Mouse (Mus musculus): ENCODE measurements around the gene Olfr8.
"Not testable (repeated sequence)": the region's sequence is repeated elsewhere in the genome, so short reads cannot be mapped to it uniquely, and the experiment has no call there.

Olfr8 gene

GRCm38 (mm10) chr10:78950336-78950735 lies at the start of gene Olfr8:
Gene Olfr8 (plus strand): TSS chr10:78950636.
- DNase-seq (ENCODE audit: low read depth): not testable (repeated sequence)

GRCm38 (mm10) chr10:78912871-78913270 lies 37.6 kb upstream of the Olfr8 start, which contains the start of gene Olfr1354:
Gene Olfr1354 (plus strand): TSS chr10:78913171.
- DNase-seq (ENCODE audit: low read depth): not testable (repeated sequence)

GRCm38 (mm10) chr10:78963009-78963408 lies 12.6 kb downstream of the Olfr8 start, which contains the start of gene Olfr1353:
Gene Olfr1353 (plus strand): TSS chr10:78963309.
- DNase-seq (ENCODE audit: low read depth): not testable (repeated sequence)

GRCm38 (mm10) chr10:78980750-78981149 lies 30.3 kb downstream of the Olfr8 start, which contains the start of gene Olfr1352:
Gene Olfr1352 (plus strand): TSS chr10:78981050.
- DNase-seq (ENCODE audit: low read depth): no peak

Measured in NIH3T3 (cell line).